Mouse (Mus musculus) forebrain, postnatal 0 days (tissue): ENCODE results near the gene Rpl34. TPM values are rescaled to one million over a fixed set of nuclear protein-coding genes. Genes with fewer than 3 reads are reported as not detected.

Experiments used
- ATAC-seq: fragments of 200-750 bp; cut with Nextera tagmentation; 2 replicates; pipeline ENCODE4 v1.8.0; 2017; ENCODE audit warnings: mild to moderate bottlenecking, moderate library complexity
- DNase-seq: peaks from one replicate; pipeline ENCODE4 v3.0.0-alpha.2; 2015
- H3K27ac ChIP-seq: fragments of 300-500 bp; sonication (generic); 2 replicates; pipeline ENCODE4 v1.5.1; 2014; ENCODE audit warnings: low read depth, mild to moderate bottlenecking, antibody characterized with exemption, low read length, moderate library complexity, mixed read lengths
- H3K27me3 ChIP-seq: fragments of 300-500 bp; sonication (generic); 2 replicates; pipeline ENCODE4 v1.6.1; 2014; ENCODE audit warnings: mild to moderate bottlenecking, low read length, mixed read lengths; ENCODE audit not compliant: insufficient read depth
- H3K36me3 ChIP-seq: fragments of 300-500 bp; sonication (generic); 2 replicates; pipeline ENCODE4 v1.6.1; 2014; ENCODE audit warnings: mild to moderate bottlenecking, moderate library complexity; ENCODE audit not compliant: insufficient read depth
- H3K4me1 ChIP-seq: fragments of 300-500 bp; sonication (generic); 2 replicates; pipeline ENCODE4 v1.6.1; 2014; ENCODE audit warnings: antibody characterized with exemption; ENCODE audit not compliant: insufficient read depth
- H3K4me2 ChIP-seq: fragments of 300-500 bp; sonication (generic); 2 replicates; pipeline ENCODE4 v1.6.1; 2014; ENCODE audit warnings: low read depth, mild to moderate bottlenecking, moderate library complexity
- H3K4me3 ChIP-seq: fragments of 300-500 bp; sonication (generic); 2 replicates; pipeline ENCODE4 v1.5.1; 2014; ENCODE audit warnings: low read depth, low read length, mixed read lengths
- H3K9ac ChIP-seq: fragments of 300-500 bp; sonication (generic); 2 replicates; pipeline ENCODE4 v1.6.1; 2014; ENCODE audit warnings: mild to moderate bottlenecking
- H3K9me3 ChIP-seq: fragments of 300-500 bp; sonication (generic); 2 replicates; pipeline ENCODE4 v1.6.1; 2016; ENCODE audit warnings: low read length
- CTCF ChIP-seq: sonication (generic); IDR thresholded peaks from 2 replicates; pipeline ENCODE4 v1.5.1; 2016; ENCODE audit warnings: antibody characterized with exemption, control low read depth, low read depth
- WGBS: fragments of 180-500 bp; shearing (Covaris S2); extraction: QIAGEN DNeasy Blood & Tissue Kit; methylation state at CpG from one replicate; pipeline ENCODE4 v1.1.7; 2014; 5-methylcytosine and 5-hydroxymethylcytosine counted together
- polyA plus RNA-seq: library from polyadenylated mRNA; unstranded; fragments of >200 nt; fragmentation: Nextera tagmentation; extraction: Ambion mirVana; gene quantifications from 2 replicates; pipeline ENCODE4 v1.2.1, GENCODE M21; 2015
- total RNA-seq: library from RNA; depleted of rRNA; stranded (reverse); fragments of >200 nt; gene quantifications from 2 replicates; pipeline ENCODE4 v1.2.3, GENCODE M21; 2014; rRNA removed

The Rpl34 gene
- total and polyA plus RNA-seq, 2 experiments from 2014 or later = 566 to 609 TPM

DNA sequence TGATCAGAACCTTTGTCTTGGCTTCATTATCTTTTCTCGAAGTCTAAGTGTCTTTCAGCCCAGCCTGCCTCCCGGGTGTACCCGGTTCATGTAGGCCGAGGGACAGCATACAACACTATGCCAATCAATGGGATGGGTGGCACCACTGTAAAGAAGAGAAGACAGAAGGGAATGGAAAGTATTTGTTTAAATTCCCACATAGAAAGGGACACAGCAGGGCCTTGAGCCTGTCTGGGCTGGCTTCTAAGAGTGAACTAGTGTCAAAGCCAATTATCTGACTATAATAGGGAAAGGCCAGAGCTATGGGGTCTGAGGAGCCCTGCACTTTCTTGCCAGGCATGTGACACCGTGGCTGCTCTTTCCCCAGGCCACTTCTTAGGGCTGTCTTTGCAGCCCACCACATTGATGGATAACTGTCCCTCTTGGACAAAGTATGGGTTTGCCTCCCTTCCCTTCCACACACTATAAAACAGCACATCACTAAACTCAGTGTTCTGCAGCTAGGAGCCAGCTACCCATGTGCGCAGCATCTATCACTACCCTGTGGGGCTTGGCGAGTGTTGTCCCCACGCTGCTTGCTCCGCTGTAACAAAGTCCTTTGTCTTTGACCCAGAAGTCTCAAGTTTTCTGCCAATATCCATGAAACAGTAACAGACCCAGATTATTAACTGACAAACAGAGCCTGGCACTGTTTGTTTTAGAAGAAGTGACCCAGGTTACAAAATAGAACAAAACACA, 45.8 kb downstream of the Rpl34 start:
- no peak overlapping the region for H3K9ac ChIP-seq
- H3K9me3 ChIP-seq = no peaks in the 10 kb centered on the region
- H3K36me3 ChIP-seq = no peaks in the 10 kb centered on the region
- no peak for ATAC-seq
- no peaks in the 10 kb centered on the region for H3K4me1 ChIP-seq
- H3K4me2 ChIP-seq = no peak overlapping the region
- H3K27ac ChIP-seq = no peak overlapping the region
- 65% methylated on average over 9 of the region's 9 CpGs for WGBS
- H3K27me3 ChIP-seq = no peaks in the 10 kb centered on the region
- no peak for DNase-seq
- TF ChIP-seq CTCF = no peak
- H3K4me3 ChIP-seq = no peak overlapping the region

DNA sequence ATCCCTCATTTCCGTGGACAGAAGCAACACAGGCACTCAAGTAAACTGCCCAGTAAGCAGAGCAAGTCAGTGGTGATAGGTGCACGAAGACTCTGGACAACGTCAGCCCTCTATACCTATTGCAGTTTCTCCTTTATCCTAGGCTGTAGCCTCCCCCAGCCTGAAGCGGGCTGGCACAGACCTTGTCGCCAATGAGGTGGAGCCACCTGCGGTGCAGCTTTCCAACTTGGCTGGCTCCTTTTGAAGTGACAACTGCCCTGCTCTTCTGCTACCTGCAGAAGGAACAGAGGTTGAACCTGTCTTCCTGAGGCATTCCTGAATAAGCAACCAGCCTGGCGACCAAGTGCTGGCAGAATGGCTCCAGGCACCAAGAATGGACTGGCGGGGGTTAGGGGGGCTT, 46.4 kb downstream of the Rpl34 start:
- Histone ChIP-seq H3K4me1 (no peaks in the 10 kb centered on the region), H3K9me3 (no peaks in the 10 kb centered on the region), H3K9ac (no peak overlapping the region), H3K4me2 (no peak overlapping the region), H3K36me3 (no peaks in the 10 kb centered on the region), H3K27me3 (no peaks in the 10 kb centered on the region), H3K27ac (no peak overlapping the region), H3K4me3 (no peak overlapping the region)
- DNase-seq (no peak), ATAC-seq (no peak)
- TF ChIP-seq CTCF = no peak
- 76% methylated on average over 8 of the region's 8 CpGs for WGBS

DNA sequence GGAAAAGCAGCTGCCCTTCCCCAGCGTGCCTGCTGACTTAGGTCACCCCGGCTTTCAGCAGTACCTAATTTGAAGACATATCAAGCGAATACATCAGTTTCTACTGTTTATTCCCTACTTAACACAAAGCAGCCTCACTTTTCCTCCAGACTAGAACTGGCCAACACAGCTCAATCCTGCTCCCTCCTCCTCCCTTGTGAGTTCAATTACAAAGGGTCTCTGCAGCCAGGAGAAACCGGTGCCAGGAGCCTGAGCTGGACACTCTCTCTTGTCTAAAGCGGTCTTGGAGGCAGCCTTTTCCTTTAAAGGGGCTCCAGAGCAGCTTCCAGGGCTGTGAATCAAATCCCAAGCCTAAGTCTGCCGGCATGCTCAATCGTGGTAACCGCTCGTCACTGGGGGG, 48.0 kb downstream of the Rpl34 start:
- peak; percentile 38; the same call in 1 of the 2 replicates for ATAC-seq
- H3K9ac ChIP-seq = no peak overlapping the region
- no peak overlapping the region for H3K27ac ChIP-seq
- DNase-seq = no peak
- H3K4me2 ChIP-seq = no peak overlapping the region
- WGBS = 80% methylated on average over 9 of the region's 9 CpGs
- TF ChIP-seq CTCF = no peak
- no peaks in the 10 kb centered on the region for H3K4me1 ChIP-seq
- no peaks in the 10 kb centered on the region for H3K36me3 ChIP-seq
- no peaks in the 10 kb centered on the region for H3K9me3 ChIP-seq
- no peaks in the 10 kb centered on the region for H3K27me3 ChIP-seq
- H3K4me3 ChIP-seq = no peak overlapping the region

DNA sequence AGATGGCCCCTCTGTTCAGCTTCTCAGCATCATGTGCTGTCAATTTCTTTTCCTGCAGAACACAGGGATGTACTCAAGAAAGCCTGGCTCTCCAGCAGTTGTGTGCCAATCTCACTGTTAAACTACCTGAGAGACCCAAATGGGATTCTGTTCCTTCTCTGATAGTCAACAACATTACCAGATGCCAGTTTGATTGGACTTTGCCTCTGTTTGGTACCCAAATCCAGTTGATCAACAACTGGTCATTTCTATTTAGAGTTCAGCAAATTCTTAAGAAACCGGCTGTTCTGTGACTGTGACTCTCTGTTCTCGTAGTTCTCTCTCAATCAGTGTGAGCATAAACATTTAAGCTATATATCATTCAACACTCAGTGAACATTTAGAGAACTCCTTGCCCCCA, 49.0 kb downstream of the Rpl34 start:
- no peak for ATAC-seq
- H3K9ac ChIP-seq = no peak overlapping the region
- TF ChIP-seq CTCF = no peak

DNA sequence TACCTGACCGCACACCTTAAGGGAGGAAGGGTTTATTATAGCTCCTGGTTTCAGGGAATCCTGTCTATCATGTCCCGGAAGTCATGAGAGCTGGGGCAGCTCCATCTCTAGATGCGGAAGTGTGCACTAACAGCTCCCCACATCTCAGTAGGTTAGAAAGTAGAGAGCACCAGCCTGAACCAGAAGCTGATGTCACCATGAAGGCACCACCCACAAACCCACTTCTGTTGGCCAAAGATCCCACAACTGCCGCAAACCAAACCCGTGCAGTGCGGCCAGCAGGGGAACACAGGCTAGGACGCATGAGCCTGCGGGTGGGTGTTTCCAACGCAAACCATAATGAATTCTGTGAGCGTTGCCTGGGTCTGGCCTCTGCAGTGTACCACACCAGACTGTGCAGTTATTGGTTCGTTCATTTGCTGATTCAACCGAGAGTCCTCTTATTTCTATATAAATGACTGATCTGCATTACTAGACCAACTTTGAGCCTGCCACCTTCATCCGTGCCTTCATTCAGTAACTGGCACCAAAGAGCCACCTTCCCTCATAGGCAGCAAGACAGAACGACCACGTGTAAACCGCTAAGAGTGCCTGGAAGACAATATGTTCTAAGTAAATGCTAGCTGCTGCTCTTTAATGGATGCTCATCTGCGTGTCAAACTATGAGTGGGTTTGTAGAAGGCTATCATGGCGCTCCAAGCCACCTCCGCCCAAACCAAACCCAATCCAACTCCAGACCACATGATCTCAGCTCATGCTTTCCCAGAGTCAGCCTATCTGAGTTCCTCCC, 52.3 kb downstream of the Rpl34 start:
- Histone ChIP-seq H3K4me2 (no peak overlapping the region), H3K27me3 (no peaks in the 10 kb centered on the region)
- WGBS = 96% methylated on average over 19 of the region's 19 CpGs

More for the DNA sequence above, 49.0 kb downstream of the Rpl34 start:
- Histone ChIP-seq H3K4me2 (no peak overlapping the region), H3K36me3 (no peaks in the 10 kb centered on the region), H3K4me3 (no peak overlapping the region), H3K27me3 (no peaks in the 10 kb centered on the region), H3K27ac (no peak overlapping the region), H3K9me3 (no peaks in the 10 kb centered on the region), H3K4me1 (no peaks in the 10 kb centered on the region)
- no peak for DNase-seq
- 91% methylated on average over 2 of the region's 2 CpGs for WGBS

More for the DNA sequence above, 52.3 kb downstream of the Rpl34 start:
- Histone ChIP-seq H3K36me3 (no peaks in the 10 kb centered on the region), H3K4me1 (no peaks in the 10 kb centered on the region), H3K27ac (no peak overlapping the region), H3K9me3 (no peaks in the 10 kb centered on the region), H3K4me3 (no peak overlapping the region), H3K9ac (no peak overlapping the region)
- DNase-seq (no peak), ATAC-seq (no peak)
- TF ChIP-seq CTCF = no peak

Other genes starting within 250 kb of the Rpl34 start
- gene Etnppl, start 113.0 kb downstream of the Rpl34 start, total RNA-seq = not detected in 2 replicates
- 0.03 and 0.05 TPM in 2 replicates for gene Etnppl, start 113.0 kb downstream of the Rpl34 start, polyA plus RNA-seq
- gene Ostc, start 21.0 kb downstream of the Rpl34 start, total RNA-seq = 118 and 146 TPM in 2 replicates
- 186 and 197 TPM in 2 replicates for gene Ostc, start 21.0 kb downstream of the Rpl34 start, polyA plus RNA-seq